Mouse (Mus musculus) E14TG2a.4 (cell line): Measurements from ENCODE around the gene Ccr7.

Experiments
- H3K27me3 ChIP-seq: 2 replicates; pipeline ENCODE4 v1.6.1; 2014; ENCODE audit warnings: low read length, control low read depth; ENCODE audit not compliant: insufficient read depth
- H3K36me3 ChIP-seq: 2 replicates; pipeline ENCODE4 v1.6.1; 2014; ENCODE audit warnings: low read length, control low read depth; ENCODE audit not compliant: insufficient read depth
- H3K4me1 ChIP-seq: replicated peaks from 2 replicates; pipeline ENCODE4 v1.6.1; 2014; ENCODE audit warnings: low read depth, low read length, control low read depth
- H3K4me3 ChIP-seq: replicated peaks from 2 replicates; pipeline ENCODE4 v1.5.1; 2014; ENCODE audit warnings: mild to moderate bottlenecking, low read length
- H3K9me3 ChIP-seq: 2 replicates; pipeline ENCODE4 v1.6.1; 2014; ENCODE audit warnings: low read length, control low read depth
- CTCF ChIP-seq: conservative IDR thresholded peaks from 2 replicates; pipeline ENCODE4 v1.5.1; 2014; ENCODE audit warnings: low read length
- NANOG ChIP-seq: IDR thresholded peaks from 2 replicates; pipeline ENCODE4 v1.6.1; 2014; ENCODE audit warnings: borderline replicate concordance, low read length, mixed read lengths
- POU5F1 ChIP-seq: IDR thresholded peaks from 2 replicates; pipeline ENCODE4 v1.6.1; 2014; ENCODE audit warnings: low read length, borderline replicate concordance

Ccr7 gene

GRCm38 (mm10) chr11:99165031-99165752 lies 10.3 kb upstream of the Ccr7 start:
- no peaks in the 10 kb centered on the region for H3K36me3 ChIP-seq
- H3K4me3 ChIP-seq: no peak overlapping the region
- H3K27me3 ChIP-seq: no peaks in the 10 kb centered on the region; the same call in 1 of the 2 replicates
- peaks cover 30% of the 10 kb centered on the region for H3K4me1 ChIP-seq
- no peaks in the 10 kb centered on the region for H3K9me3 ChIP-seq
- TF ChIP-seq POU5F1: no peak

GRCm38 (mm10) chr11:99162972-99163686 lies 8.3 kb upstream of the Ccr7 start:
- Histone ChIP-seq H3K4me1 (peaks cover 27% of the 10 kb centered on the region), H3K36me3 (no peaks in the 10 kb centered on the region), H3K9me3 (no peaks in the 10 kb centered on the region), H3K27me3 (peaks cover 7% of the 10 kb centered on the region), H3K4me3 (no peak overlapping the region)
- TF ChIP-seq POU5F1 (no peak), CTCF (no peak), NANOG (no peak)

- TF ChIP-seq POU5F1 (no peak), CTCF (no peak), NANOG (no peak)
- Histone ChIP-seq H3K36me3 (no peaks in the 10 kb centered on the region), H3K27me3 (peaks cover 7% of the 10 kb centered on the region)
These were observed 6.8 kb upstream of the Ccr7 start for GRCm38 (mm10) chr11:99161648-99162047.

GRCm38 (mm10) chr11:99160228-99160627 lies 5.4 kb upstream of the Ccr7 start:
- Histone ChIP-seq H3K36me3 (no peaks in the 10 kb centered on the region), H3K27me3 (peaks cover 7% of the 10 kb centered on the region), H3K4me3 (no peak overlapping the region), H3K4me1 (peaks cover 19% of the 10 kb centered on the region), H3K9me3 (no peaks in the 10 kb centered on the region)
- TF ChIP-seq NANOG: no peak
- no peak for TF ChIP-seq POU5F1

More at GRCm38 (mm10) chr11:99161648-99162047, 6.8 kb upstream of the Ccr7 start:
- Histone ChIP-seq H3K4me3 (no peak overlapping the region), H3K4me1 (peaks cover 21% of the 10 kb centered on the region), H3K9me3 (no peaks in the 10 kb centered on the region)

GRCm38 (mm10) chr11:99155817-99156216 lies 940 bp upstream of the Ccr7 start:
- Histone ChIP-seq H3K27me3 (peaks cover 40% of the 10 kb centered on the region), H3K4me3 (no peak overlapping the region), H3K36me3 (no peaks in the 10 kb centered on the region), H3K9me3 (no peaks in the 10 kb centered on the region), H3K4me1 (peaks cover 6% of the 10 kb centered on the region)
- TF ChIP-seq POU5F1: no peak
- no peak for TF ChIP-seq CTCF
- TF ChIP-seq NANOG: no peak

GRCm38 (mm10) chr11:99153767-99154753 lies 817 bp downstream of the Ccr7 start:
- no peaks in the 10 kb centered on the region for H3K9me3 ChIP-seq
- H3K4me3 ChIP-seq: no peak overlapping the region
- peaks cover 41% of the 10 kb centered on the region for H3K27me3 ChIP-seq
- H3K4me1 ChIP-seq: peaks cover 18% of the 10 kb centered on the region
- no peaks in the 10 kb centered on the region for H3K36me3 ChIP-seq
- TF ChIP-seq POU5F1 (no peak), CTCF (no peak), NANOG (no peak)

GRCm38 (mm10) chr11:99152323-99153144 lies 2.3 kb downstream of the Ccr7 start:
- TF ChIP-seq POU5F1 (no peak), CTCF (no peak), NANOG (no peak)
- Histone ChIP-seq H3K4me3 (no peak overlapping the region), H3K36me3 (no peaks in the 10 kb centered on the region), H3K9me3 (no peaks in the 10 kb centered on the region), H3K4me1 (peaks cover 32% of the 10 kb centered on the region), H3K27me3 (peaks cover 46% of the 10 kb centered on the region)
